Mouse (Mus musculus) stomach, embryonic 15.5 days (tissue): ENCODE measurements around the gene Gm20388. TPM values are rescaled to one million over a fixed set of nuclear protein-coding genes. Genes with fewer than 3 reads are reported as not detected.

ENCODE experiments used
- ATAC-seq: fragments of 200-750 bp; cut with Nextera tagmentation; 2 replicates; pipeline ENCODE4 v1.8.0; 2017; ENCODE audit warnings: low read depth, moderate number of reproducible peaks, moderate TSS enrichment; ENCODE audit not compliant: insufficient read depth, low FRiP score
- H3K27ac ChIP-seq: fragments of 300-500 bp; sonication (generic); 2 replicates; pipeline ENCODE4 v1.5.1; 2015; ENCODE audit warnings: mild to moderate bottlenecking, inconsistent platforms
- H3K27me3 ChIP-seq: fragments of 300-500 bp; sonication (generic); replicated peaks from 2 replicates; pipeline ENCODE4 v1.6.1; 2015; ENCODE audit warnings: inconsistent platforms
- H3K36me3 ChIP-seq: fragments of 300-500 bp; sonication (generic); 2 replicates; pipeline ENCODE4 v1.6.1; 2015; ENCODE audit warnings: inconsistent platforms
- H3K4me1 ChIP-seq: fragments of 300-500 bp; sonication (generic); 2 replicates; pipeline ENCODE4 v1.6.1; 2015; ENCODE audit warnings: inconsistent platforms
- H3K4me2 ChIP-seq: fragments of 300-500 bp; sonication (generic); 2 replicates; pipeline ENCODE4 v1.6.1; 2015; ENCODE audit warnings: mild to moderate bottlenecking, inconsistent platforms
- H3K4me3 ChIP-seq: fragments of 300-500 bp; sonication (generic); replicated peaks from 2 replicates; pipeline ENCODE4 v1.5.1; 2015; ENCODE audit warnings: inconsistent platforms
- H3K9ac ChIP-seq: fragments of 300-500 bp; sonication (generic); 2 replicates; pipeline ENCODE4 v1.6.1; 2015; ENCODE audit warnings: inconsistent platforms
- H3K9me3 ChIP-seq: fragments of 300-500 bp; sonication (generic); 2 replicates; pipeline ENCODE4 v1.6.1; 2016; ENCODE audit warnings: inconsistent platforms
- WGBS: fragments of 180-500 bp; shearing (Covaris S2); methylation state at CpG from one replicate; pipeline ENCODE4 v1.1.7; 2015; 5-methylcytosine and 5-hydroxymethylcytosine counted together
- polyA plus RNA-seq: library from polyadenylated mRNA; unstranded; fragments of >200 nt; fragmentation: Nextera tagmentation; extraction: Ambion mirVana; gene quantifications from 2 replicates; pipeline ENCODE4 v1.2.1, GENCODE M21; 2015

The Gm20388 gene
- polyA plus RNA-seq, 1 experiment from 2014 or later = not detected

DNA sequence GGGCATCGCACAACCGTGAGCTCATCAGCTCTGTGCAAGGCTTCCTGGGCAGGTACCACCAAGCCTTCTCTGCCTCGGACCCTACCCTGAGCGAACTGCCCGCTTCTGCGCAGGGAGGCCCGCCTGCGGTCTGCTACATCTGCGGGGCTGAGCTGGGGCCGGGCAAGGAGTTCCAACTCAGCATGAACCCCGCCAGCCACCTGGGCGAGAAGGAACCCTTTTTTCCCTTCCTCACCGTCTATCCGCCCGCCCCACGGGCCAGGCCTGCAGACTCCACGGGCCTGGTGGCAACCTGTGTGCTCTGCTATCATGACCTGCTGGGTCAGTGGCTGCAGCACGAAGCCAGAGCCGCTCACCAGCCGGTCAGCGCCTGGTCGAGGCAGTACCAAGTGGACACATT, 319.4 kb downstream of the Gm20388 start:
- H3K4me1 ChIP-seq = peaks cover 79% of the 10 kb centered on the region

DNA sequence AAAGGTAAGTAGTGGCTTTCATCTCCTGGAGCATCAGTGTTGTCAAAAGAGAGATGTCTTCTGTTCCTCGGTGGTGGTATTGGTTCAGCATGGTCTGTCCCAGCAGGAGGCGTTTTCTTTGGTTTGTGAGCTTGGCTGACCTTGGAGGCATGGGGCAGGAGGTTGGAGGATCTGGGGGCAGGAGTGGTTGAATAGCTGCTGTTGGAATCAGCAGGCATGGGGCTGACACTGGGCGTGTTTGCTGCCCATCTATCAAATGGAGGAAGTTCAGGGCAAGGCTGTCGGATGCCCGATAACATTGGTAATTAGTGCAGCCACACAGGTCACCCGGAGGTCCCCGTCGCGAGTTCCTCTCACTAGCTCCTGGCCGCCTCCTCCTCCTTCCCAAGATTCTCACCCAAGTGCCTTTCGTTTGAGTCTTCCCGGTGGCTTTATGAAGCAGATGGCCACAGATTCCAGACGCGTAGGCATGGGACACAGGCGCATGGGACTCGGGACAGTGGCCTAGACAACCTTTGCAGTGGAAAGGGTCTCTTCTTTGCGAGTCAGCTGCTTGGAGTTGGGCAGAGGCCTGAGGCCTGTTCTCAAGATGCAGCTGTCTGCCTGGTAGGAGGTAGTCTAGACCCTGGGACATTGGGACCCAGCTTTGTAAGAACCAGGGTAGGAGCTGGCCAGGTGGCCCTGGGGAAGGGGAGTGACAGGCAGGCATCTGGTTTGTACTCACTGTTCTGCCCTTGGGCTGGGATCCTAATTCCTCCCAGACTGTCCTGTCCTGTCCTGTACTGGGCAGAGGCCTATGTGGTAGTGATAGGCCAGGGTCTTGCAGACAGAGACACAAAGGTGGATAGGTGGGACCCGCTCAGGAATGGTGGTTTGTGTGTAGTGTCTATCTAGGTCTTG, 320.3 kb downstream of the Gm20388 start:
- ATAC-seq = no peak
- Histone ChIP-seq H3K9me3 (no peaks in the 10 kb centered on the region), H3K36me3 (no peaks in the 10 kb centered on the region), H3K4me2 (peak overlapping the region; percentile 95), H3K4me1 (peaks cover 73% of the 10 kb centered on the region), H3K9ac (no peak overlapping the region; the same call in 1 of the 2 replicates), H3K27ac (no peak overlapping the region), H3K27me3 (0 out of 2 replicates have a peak, but pooled peaks cover 9% of the 10 kb centered on the region), H3K4me3 (peak overlapping the region; percentile 62)
- 29% methylated on average over 18 of the region's 18 CpGs for WGBS

More for the DNA sequence above, 319.4 kb downstream of the Gm20388 start:
- H3K27ac ChIP-seq = 0 out of 2 replicates have a peak overlapping the region, but pooled peaks have one; percentile 8
- WGBS = 18% methylated on average over 22 of the region's 22 CpGs
- no peak for ATAC-seq
- H3K4me2 ChIP-seq = peak overlapping the region; percentile 95
- peak overlapping the region; percentile 11; the same call in 1 of the 2 replicates for H3K9ac ChIP-seq
- H3K36me3 ChIP-seq = no peaks in the 10 kb centered on the region
- 0 out of 2 replicates have a peak, but pooled peaks cover 9% of the 10 kb centered on the region for H3K27me3 ChIP-seq
- H3K9me3 ChIP-seq = no peaks in the 10 kb centered on the region
- peak overlapping the region; percentile 62 for H3K4me3 ChIP-seq

DNA sequence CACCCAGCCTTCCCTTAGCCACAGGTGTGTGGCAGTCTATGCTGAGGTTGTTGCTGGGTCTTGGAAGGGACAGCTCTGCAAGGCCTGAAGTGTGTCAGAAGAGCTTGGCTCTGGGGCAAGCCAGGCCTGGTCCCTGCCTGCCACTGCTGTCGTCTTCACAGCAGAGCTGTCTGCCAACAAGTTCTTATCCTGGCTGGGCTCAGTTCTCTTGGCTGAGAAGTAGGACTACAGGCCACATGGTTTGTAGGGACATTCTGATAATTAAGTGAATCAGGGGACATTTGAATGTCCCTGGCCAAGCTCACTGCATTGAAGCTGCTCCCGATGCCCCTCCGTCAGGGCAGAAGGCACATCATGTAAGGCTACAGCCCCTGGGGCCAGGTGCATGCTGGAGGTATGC, 321.2 kb downstream of the Gm20388 start:
- Histone ChIP-seq H3K36me3 (no peaks in the 10 kb centered on the region), H3K9ac (0 out of 2 replicates have a peak overlapping the region, but pooled peaks have one; percentile 2), H3K4me3 (peak overlapping the region; percentile 32), H3K27ac (no peak overlapping the region), H3K4me1 (peaks cover 69% of the 10 kb centered on the region), H3K27me3 (0 out of 2 replicates have a peak, but pooled peaks cover 9% of the 10 kb centered on the region), H3K4me2 (peak overlapping the region; percentile 95), H3K9me3 (no peaks in the 10 kb centered on the region)
- ATAC-seq = no peak
- 72% methylated on average over 3 of the region's 3 CpGs for WGBS

DNA sequence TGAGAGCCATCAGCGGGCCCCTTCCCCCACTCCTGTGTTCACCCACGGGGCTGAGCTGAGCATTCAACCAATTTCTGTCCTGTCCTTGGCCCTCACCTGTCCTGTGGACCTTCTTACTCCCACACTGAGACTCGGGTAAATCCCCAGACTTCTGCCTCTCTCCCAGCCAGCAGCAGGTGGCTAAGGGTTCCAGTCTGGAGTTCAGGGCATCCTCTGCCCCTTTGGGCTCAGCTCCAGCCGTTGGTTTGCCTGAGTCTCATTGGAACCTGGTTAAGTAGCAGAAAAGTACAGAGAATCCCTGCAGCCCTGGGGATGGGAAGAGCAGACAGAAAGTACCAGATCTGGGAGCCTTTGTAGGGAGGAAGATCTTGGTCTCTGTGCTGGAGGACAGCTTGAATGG, 321.8 kb downstream of the Gm20388 start:
- H3K9me3 ChIP-seq = no peaks in the 10 kb centered on the region
- WGBS = 38% methylated on average over 4 of the region's 4 CpGs
- peak overlapping the region; percentile 32 for H3K4me3 ChIP-seq
- H3K27ac ChIP-seq = no peak overlapping the region
- no peak overlapping the region for H3K9ac ChIP-seq
- no peaks in the 10 kb centered on the region for H3K36me3 ChIP-seq
- no peak for ATAC-seq
- H3K4me2 ChIP-seq = peak overlapping the region; percentile 95
- H3K4me1 ChIP-seq = peaks cover 63% of the 10 kb centered on the region
- 0 out of 2 replicates have a peak, but pooled peaks cover 9% of the 10 kb centered on the region for H3K27me3 ChIP-seq

DNA sequence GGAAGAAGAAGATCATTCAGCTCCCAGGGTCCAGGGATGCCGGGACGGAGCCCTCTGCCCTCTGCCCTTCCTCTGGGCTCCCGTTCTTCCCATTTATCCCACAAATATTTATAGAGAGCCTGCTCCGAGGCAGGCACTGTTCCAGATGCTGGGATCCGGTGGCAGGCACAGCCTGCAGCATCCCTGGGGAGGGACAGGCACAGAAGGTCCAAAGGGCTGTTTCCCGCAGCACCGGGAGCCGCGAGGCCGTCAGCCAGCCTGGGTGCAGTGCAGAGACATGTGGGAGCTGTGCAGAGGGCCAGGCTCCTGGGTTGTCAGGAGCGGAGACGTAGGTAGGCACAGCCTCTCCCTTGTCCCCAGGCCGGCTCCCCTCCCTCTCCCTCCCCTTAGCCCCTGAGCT, 322.3 kb downstream of the Gm20388 start:
- no peak for ATAC-seq
- Histone ChIP-seq H3K27me3 (0 out of 2 replicates have a peak, but pooled peaks cover 9% of the 10 kb centered on the region), H3K4me2 (peak overlapping the region; percentile 95), H3K9me3 (no peaks in the 10 kb centered on the region), H3K36me3 (no peaks in the 10 kb centered on the region), H3K9ac (0 out of 2 replicates have a peak overlapping the region, but pooled peaks have one; percentile 25), H3K4me1 (peaks cover 58% of the 10 kb centered on the region), H3K4me3 (peak overlapping the region; percentile 32), H3K27ac (no peak overlapping the region)
- 27% methylated on average over 13 of the region's 13 CpGs for WGBS

GRCm38 (mm10) chr8:120234457-120234856, 323.8 kb downstream of the Gm20388 start:
- 0 out of 2 replicates have a peak, but pooled peaks cover 3% of the 10 kb centered on the region for H3K27me3 ChIP-seq
- no peak overlapping the region for H3K4me3 ChIP-seq
- peaks cover 51% of the 10 kb centered on the region for H3K4me1 ChIP-seq
- 0 out of 2 replicates have a peak, but pooled peaks cover 3% of the 10 kb centered on the region for H3K36me3 ChIP-seq
- peak overlapping the region; percentile 27; the same call in 1 of the 2 replicates for H3K4me2 ChIP-seq
- no peak for ATAC-seq
- H3K27ac ChIP-seq = peak overlapping the region; percentile 35; the same call in 1 of the 2 replicates
- no peak overlapping the region for H3K9ac ChIP-seq
- H3K9me3 ChIP-seq = no peaks in the 10 kb centered on the region
- WGBS = 60% methylated on average over 12 of the region's 12 CpGs

GRCm38 (mm10) chr8:120234866-120235265, 324.2 kb downstream of the Gm20388 start:
- Histone ChIP-seq H3K27me3 (no peaks in the 10 kb centered on the region), H3K9ac (no peak overlapping the region), H3K36me3 (0 out of 2 replicates have a peak, but pooled peaks cover 3% of the 10 kb centered on the region), H3K27ac (peak overlapping the region; percentile 35; the same call in 1 of the 2 replicates), H3K4me3 (no peak overlapping the region), H3K4me2 (peak overlapping the region; percentile 27; the same call in 1 of the 2 replicates), H3K4me1 (peaks cover 47% of the 10 kb centered on the region), H3K9me3 (no peaks in the 10 kb centered on the region)
- ATAC-seq = no peak
- 51% methylated on average over 8 of the region's 8 CpGs for WGBS

- Histone ChIP-seq H3K27me3 (no peaks in the 10 kb centered on the region), H3K9me3 (no peaks in the 10 kb centered on the region), H3K36me3 (0 out of 2 replicates have a peak, but pooled peaks cover 3% of the 10 kb centered on the region), H3K27ac (no peak overlapping the region), H3K4me3 (no peak overlapping the region), H3K9ac (no peak overlapping the region), H3K4me1 (no peaks in the 10 kb centered on the region), H3K4me2 (no peak overlapping the region)
- WGBS = 75% methylated on average over 4 of the region's 4 CpGs
- ATAC-seq = no peak
These were observed 332.6 kb downstream of the Gm20388 start for GRCm38 (mm10) chr8:120243222-120243621.

GRCm38 (mm10) chr8:120243916-120244451, 333.3 kb downstream of the Gm20388 start:
- ATAC-seq = no peak
- no peaks in the 10 kb centered on the region for H3K27me3 ChIP-seq
- no peaks in the 10 kb centered on the region for H3K9me3 ChIP-seq
- H3K36me3 ChIP-seq = no peaks in the 10 kb centered on the region
- H3K9ac ChIP-seq = no peak overlapping the region
- 82% methylated on average over 5 of the region's 5 CpGs for WGBS
- no peaks in the 10 kb centered on the region for H3K4me1 ChIP-seq
- H3K4me2 ChIP-seq = no peak overlapping the region
- H3K27ac ChIP-seq = no peak overlapping the region
- H3K4me3 ChIP-seq = no peak overlapping the region

DNA sequence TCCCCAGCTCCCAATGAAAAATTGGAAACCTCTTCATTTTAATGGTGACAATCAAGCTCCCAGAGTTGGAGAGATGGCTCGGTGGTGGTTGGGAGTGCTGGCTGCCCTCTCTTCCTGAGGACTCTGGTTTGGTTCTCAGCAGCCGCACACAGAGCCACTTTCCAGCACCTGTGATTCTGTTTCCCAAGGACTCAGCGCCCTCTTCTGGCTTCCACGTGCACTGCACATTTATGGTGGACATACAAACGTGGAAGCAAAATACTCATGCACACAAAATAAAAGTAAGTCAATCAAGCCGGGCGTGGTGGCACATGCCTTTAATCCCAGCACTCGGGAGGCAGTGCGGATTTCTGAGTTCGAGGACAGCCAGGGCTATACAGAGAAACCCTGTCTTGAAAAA, 333.9 kb downstream of the Gm20388 start:
- Histone ChIP-seq H3K4me3 (no peak overlapping the region), H3K4me1 (peaks cover 3% of the 10 kb centered on the region), H3K36me3 (no peaks in the 10 kb centered on the region), H3K4me2 (no peak overlapping the region), H3K27ac (no peak overlapping the region), H3K9ac (no peak overlapping the region), H3K9me3 (no peaks in the 10 kb centered on the region), H3K27me3 (no peaks in the 10 kb centered on the region)
- ATAC-seq = no peak
- 89% methylated on average over 10 of the region's 10 CpGs for WGBS

GRCm38 (mm10) chr8:120247618-120248017, 337.0 kb downstream of the Gm20388 start:
- Histone ChIP-seq H3K9ac (no peak overlapping the region), H3K27ac (no peak overlapping the region), H3K36me3 (no peaks in the 10 kb centered on the region), H3K27me3 (no peaks in the 10 kb centered on the region), H3K4me3 (no peak overlapping the region), H3K4me2 (no peak overlapping the region), H3K4me1 (peaks cover 25% of the 10 kb centered on the region), H3K9me3 (no peaks in the 10 kb centered on the region)
- WGBS = 78% methylated on average over 5 of the region's 5 CpGs
- ATAC-seq = no peak

DNA sequence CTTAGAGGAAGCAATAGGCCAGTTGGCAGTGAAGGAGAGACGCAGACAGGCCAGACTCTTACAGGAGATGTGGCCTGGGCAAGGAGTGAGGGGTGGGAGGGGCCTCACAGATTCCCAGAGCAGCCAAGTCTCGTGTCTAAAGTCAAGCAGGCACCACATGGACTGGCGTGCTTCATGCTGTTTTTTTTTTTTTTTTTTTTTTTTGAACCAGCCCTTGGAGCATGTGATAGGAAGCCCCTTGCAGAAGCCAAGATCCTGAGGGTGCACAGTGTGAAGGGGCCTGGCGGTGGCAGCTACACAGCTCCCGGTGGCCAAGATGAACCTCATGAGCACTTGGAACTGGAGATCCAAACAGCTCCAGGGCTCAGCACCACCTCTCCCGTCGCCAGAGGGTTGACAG, 337.4 kb downstream of the Gm20388 start:
- Histone ChIP-seq H3K4me2 (no peak overlapping the region), H3K4me3 (no peak overlapping the region), H3K9me3 (no peaks in the 10 kb centered on the region), H3K27me3 (no peaks in the 10 kb centered on the region), H3K4me1 (peaks cover 25% of the 10 kb centered on the region), H3K9ac (no peak overlapping the region), H3K27ac (no peak overlapping the region), H3K36me3 (no peaks in the 10 kb centered on the region)
- 64% methylated on average over 7 of the region's 7 CpGs for WGBS
- no peak; the same call in 1 of the 2 replicates for ATAC-seq
